Mouse (Mus musculus) testis, adult 2 months (tissue): ENCODE data around the gene Atp6v0a1.

Source experiments
- CTCF ChIP-seq: fragments of 200-500 bp; IDR thresholded peaks from 2 replicates; pipeline ENCODE4 v1.5.1; 2012; ENCODE audit warnings: low read depth, mild to moderate bottlenecking, inconsistent platforms, low read length, moderate library complexity; ENCODE audit not compliant: control insufficient read depth, insufficient read depth, insufficient replicate concordance
- POLR2A ChIP-seq: fragments of 200-500 bp; IDR thresholded peaks from 2 replicates; pipeline ENCODE4 v1.6.1; 2012; ENCODE audit warnings: low read depth, mild to moderate bottlenecking, inconsistent platforms, low read length, moderate library complexity; ENCODE audit not compliant: control insufficient read depth

DNA sequence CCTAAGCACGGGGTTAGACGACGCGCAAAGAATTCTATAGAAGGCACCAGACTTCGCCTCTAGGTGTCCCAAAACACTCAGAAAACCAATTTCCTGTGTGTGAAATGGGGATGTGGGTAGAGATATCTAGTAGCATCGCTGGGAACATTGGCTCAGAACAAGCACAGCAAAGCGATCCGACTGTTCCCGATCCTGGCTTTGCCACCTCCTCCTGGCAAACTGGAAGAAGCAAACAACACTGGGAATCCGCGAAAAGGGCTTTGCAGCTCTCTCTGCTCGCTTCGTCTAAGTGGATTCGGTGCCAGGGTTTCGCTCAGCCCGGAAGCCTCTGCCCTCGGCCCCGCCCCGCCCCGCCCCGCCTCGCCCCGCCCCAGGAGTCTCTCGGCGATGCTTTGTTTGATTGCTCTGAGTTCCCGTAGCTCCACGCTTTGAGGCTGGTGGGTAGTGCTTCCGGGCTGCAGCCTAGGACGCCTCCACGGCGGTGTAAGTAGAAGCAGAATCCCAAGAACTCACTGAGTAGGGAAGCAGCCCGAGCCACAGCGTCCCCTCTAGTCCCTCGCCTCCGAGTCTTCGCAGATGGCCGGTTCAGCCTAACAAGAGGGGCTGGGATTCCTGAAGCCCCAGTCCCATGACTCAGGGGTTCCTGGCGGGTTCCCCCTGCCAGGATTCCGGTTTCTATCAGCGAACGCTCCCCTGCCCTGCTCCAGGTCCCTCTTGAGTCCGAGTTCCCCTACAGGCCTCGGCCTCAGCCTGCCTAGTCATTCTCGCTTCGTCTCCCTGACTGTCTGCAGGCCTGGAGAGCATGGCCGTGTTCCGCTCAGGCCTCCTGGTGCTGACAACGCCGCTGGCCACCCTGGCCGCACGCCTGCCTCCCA is 73.2 kb downstream of the Atp6v0a1 start, which contains the start of gene Coasy:
- TF ChIP-seq POLR2A (peak; percentile 71), CTCF (no peak)
